Mouse (Mus musculus) layer of hippocampus, postnatal 10 days (tissue): Measurements from ENCODE around the gene Cmtm5. TPM values are rescaled to one million over a fixed set of nuclear protein-coding genes. Genes with fewer than 3 reads are reported as not detected.

Experiments
- microRNA-seq, 2 experiments: library from miRNA; unstranded; fragments of <30 nt; microRNA quantifications; one replicate each; pipeline ENCODE4 v1.2.0; 2021
- total RNA-seq, 2 experiments: library from RNA; stranded (reverse); gene quantifications; 2 replicates each; pipeline ENCODE4 v1.2.3; 2021

The Cmtm5 gene
- total RNA-seq, 2 experiments from 2014 or later, result 33.5 to 37.0 TPM

Small RNA genes lying within 50 kb of the gene (microRNA-seq; reads per million reads assigned to microRNA genes)
- 1.6 to 6.5 reads per million in 2 experiments for gene Mir208a
- 0.67 to 2.4 reads per million in 2 experiments for gene Mir208b

Other genes with a start within 250 kb of the Cmtm5 start
- gene Acin1, start 249.3 kb upstream of the Cmtm5 start, total RNA-seq, result 100 to 1,000 TPM; 208 to 213 TPM
- gene Gm29776, start 237.4 kb upstream of the Cmtm5 start, total RNA-seq, result not detected
- gene Cebpe, start 224.1 kb upstream of the Cmtm5 start, total RNA-seq, result not detected
- 10 to 100 TPM; 63.7 to 66.3 TPM for gene Slc7a8, start 154.3 kb upstream of the Cmtm5 start, total RNA-seq
- not detected for gene Rnf212b, start 122.1 kb upstream of the Cmtm5 start, total RNA-seq
- gene Homez, start 65.3 kb upstream of the Cmtm5 start, total RNA-seq, result 10 to 100 TPM; 16.6 to 16.8 TPM
- 10 to 100 TPM; 36.7 to 40.0 TPM for gene Ppp1r3e, start 58.7 kb upstream of the Cmtm5 start, total RNA-seq
- 10 to 100 TPM; 68.8 to 72.1 TPM for gene Bcl2l2, start 52.9 kb upstream of the Cmtm5 start, total RNA-seq
- gene Gm20521, start 52.8 kb upstream of the Cmtm5 start, total RNA-seq, result 1 to 10 TPM in 1 of 2 experiments, not detected in 1; 9.9 TPM
- gene Pabpn1, start 43.8 kb upstream of the Cmtm5 start, total RNA-seq, result 100 to 1,000 TPM; 266 to 288 TPM
- 100 to 1,000 TPM; 606 to 608 TPM for gene Slc22a17, start 23.1 kb upstream of the Cmtm5 start, total RNA-seq
- gene Efs, start 10.1 kb upstream of the Cmtm5 start, total RNA-seq, result 10 to 100 TPM; 16.8 to 17.9 TPM
- gene Il25, start 3.6 kb upstream of the Cmtm5 start, total RNA-seq, result not detected
- gene Myh6, start 30.7 kb downstream of the Cmtm5 start, total RNA-seq, result 1 to 10 TPM; 3.1 to 4.9 TPM
- gene Gm17428, start 40.7 kb downstream of the Cmtm5 start, total RNA-seq, result not detected
- gene Myh7, start 58.4 kb downstream of the Cmtm5 start, total RNA-seq, result 1 to 10 TPM; 4.4 to 7.4 TPM
- gene Ngdn, start 79.2 kb downstream of the Cmtm5 start, total RNA-seq, result 10 to 100 TPM; 30.0 to 39.1 TPM
- gene Zfhx2, start 156.1 kb downstream of the Cmtm5 start, total RNA-seq, result 10 to 100 TPM; 34.0 to 39.3 TPM
- gene Thtpa, start 158.5 kb downstream of the Cmtm5 start, total RNA-seq, result 10 to 100 TPM; 26.5 to 31.1 TPM
- 10 to 100 TPM; 19.2 to 20.6 TPM for gene Ap1g2, start 170.3 kb downstream of the Cmtm5 start, total RNA-seq
- gene Jph4, start 180.7 kb downstream of the Cmtm5 start, total RNA-seq, result 100 to 1,000 TPM; 410 to 431 TPM